Mouse (Mus musculus): ENCODE results near the gene Zcchc24.

GRCm38 (mm10) chr14:25803246-25803809, 34.5 kb upstream of the Zcchc24 start:
- TF ChIP-seq CTCF (IDR thresholded peaks at IDR 0.05; ENCODE audit: low read depth, low read length) (no peak), POLR2A (IDR thresholded peaks at IDR 0.05; ENCODE audit: borderline replicate concordance, low read depth, low read length) (no peak)

Measured in bone marrow macrophage, adult 2 months (primary cell).